Mouse (Mus musculus) CH12.LX (cell line): Measurements from ENCODE around the gene Gpm6a. TPM values are rescaled to one million over a fixed set of nuclear protein-coding genes. Genes with fewer than 3 reads are reported as not detected.

Source experiments
- DNase-seq: peaks from one replicate; pipeline ENCODE4 v3.0.0-alpha.2; 2013; ENCODE audit errors: extremely low read depth
- H3K27ac ChIP-seq: 2 replicates; pipeline ENCODE4 v1.5.1; 2012; ENCODE audit warnings: low read depth, mild to moderate bottlenecking, control low read depth, moderate library complexity; ENCODE audit not compliant: insufficient read depth
- H3K27me3 ChIP-seq: replicated peaks from 2 replicates; pipeline ENCODE3; 2012; ENCODE audit warnings: inconsistent platforms
- H3K36me3 ChIP-seq, 2 experiments: replicated peaks in 1 of 2; 2 replicates each; pipeline versions ENCODE3 to v1.6.1; 2012; ENCODE audit warnings: inconsistent platforms in 1 of 2, low read length in 1 of 2, mild to moderate bottlenecking in 1 of 2, mixed read lengths in 1 of 2, moderate library complexity in 1 of 2; ENCODE audit not compliant: control insufficient read depth in 1 of 2, insufficient read depth in 1 of 2
- H3K4me1 ChIP-seq, 2 experiments: 2 replicates each; pipeline ENCODE4 v1.6.1; 2012; ENCODE audit warnings: inconsistent platforms in 1 of 2, moderate library complexity in 1 of 2; ENCODE audit not compliant: insufficient read depth in 2 of 2, control insufficient read depth in 1 of 2
- H3K4me2 ChIP-seq: 2 replicates; pipeline ENCODE4 v1.6.1; 2012; ENCODE audit warnings: low read depth, mild to moderate bottlenecking, control low read depth; ENCODE audit not compliant: poor library complexity, insufficient read depth, severe bottlenecking
- H3K4me3 ChIP-seq, 3 experiments: fragments of 150-350 bp in 1 of 3; sonication (generic) in 1 of 3; replicated peaks in 1 of 3; 2 replicates each; pipeline versions ENCODE3 to v1.5.1; 2011 to 2012; ENCODE audit warnings: low read depth in 2 of 3, low read length in 2 of 3, mild to moderate bottlenecking in 2 of 3, moderate library complexity in 2 of 3, control low read depth in 1 of 3, improper control_type of control experiment in 1 of 3, inconsistent platforms in 1 of 3, mixed read lengths in 1 of 3; ENCODE audit not compliant: poor library complexity in 1 of 3
- H3K79me2 ChIP-seq: replicated peaks from 2 replicates; pipeline ENCODE4 v1.6.1; 2012; ENCODE audit warnings: mild to moderate bottlenecking, moderate library complexity; ENCODE audit not compliant: control insufficient read depth, poor library complexity, insufficient read depth, severe bottlenecking; ENCODE audit errors: extremely low read depth
- H3K9ac ChIP-seq: 2 replicates; pipeline ENCODE4 v1.6.1; 2012; ENCODE audit warnings: low read depth, mild to moderate bottlenecking, control low read depth, moderate library complexity; ENCODE audit not compliant: insufficient read depth
- H3K9me3 ChIP-seq: replicated peaks from 2 replicates; pipeline ENCODE3; 2012; ENCODE audit warnings: low read length, inconsistent platforms, mixed read lengths
- CHD1 ChIP-seq: IDR thresholded peaks from 2 replicates; pipeline ENCODE4 v1.6.1; 2012; ENCODE audit warnings: low read depth, low read length, improper control_type of control experiment, inconsistent platforms
- CHD2 ChIP-seq: IDR thresholded peaks from 2 replicates; pipeline ENCODE4 v1.6.1; 2011; ENCODE audit warnings: low read length, improper control_type of control experiment
- E2F4 ChIP-seq: IDR thresholded peaks from 2 replicates; pipeline ENCODE4 v1.6.1; 2011; ENCODE audit warnings: low read depth, low read length, improper control_type of control experiment; ENCODE audit not compliant: insufficient replicate concordance
- EP300 ChIP-seq: IDR thresholded peaks from 2 replicates; pipeline ENCODE4 v1.6.1; 2011; ENCODE audit warnings: low read length, improper control_type of control experiment
- HCFC1 ChIP-seq: IDR thresholded peaks from 2 replicates; pipeline ENCODE4 v1.6.1; 2012; ENCODE audit warnings: low read depth, mild to moderate bottlenecking, inconsistent platforms, low read length, improper control_type of control experiment
- MAX ChIP-seq: IDR thresholded peaks from 2 replicates; pipeline ENCODE4 v1.6.1; 2011; ENCODE audit warnings: low read length, improper control_type of control experiment
- MEF2A ChIP-seq: IDR thresholded peaks from 2 replicates; pipeline ENCODE4 v1.6.1; 2014; ENCODE audit warnings: low read depth, mild to moderate bottlenecking, inconsistent platforms, low read length, improper control_type of control experiment, borderline replicate concordance
- MYC ChIP-seq: IDR thresholded peaks from 2 replicates; pipeline ENCODE4 v1.6.1; 2011; ENCODE audit warnings: low read depth, mild to moderate bottlenecking, improper control_type of control experiment, low read length
- PAX5 ChIP-seq: IDR thresholded peaks from 2 replicates; pipeline ENCODE4 v1.6.1; 2012; ENCODE audit warnings: low read length, inconsistent platforms, mixed read lengths
- POLR2AphosphoS2 ChIP-seq: IDR thresholded peaks from 2 replicates; pipeline ENCODE4 v1.6.1; 2011; ENCODE audit warnings: low read depth, low read length, improper control_type of control experiment
- TBP ChIP-seq: conservative IDR thresholded peaks from 2 replicates; pipeline ENCODE4 v1.6.1; 2011; ENCODE audit warnings: low read depth, low read length, improper control_type of control experiment
- TCF12 ChIP-seq: IDR thresholded peaks from 2 replicates; pipeline ENCODE4 v1.6.1; 2014; ENCODE audit warnings: low read depth, mild to moderate bottlenecking, inconsistent platforms, low read length, improper control_type of control experiment
- USF1 ChIP-seq: IDR thresholded peaks from 2 replicates; pipeline ENCODE4 v1.6.1; 2014; ENCODE audit warnings: low read depth, mild to moderate bottlenecking, inconsistent platforms, low read length, improper control_type of control experiment
- ZC3H11A ChIP-seq: IDR thresholded peaks from 2 replicates; pipeline ENCODE4 v1.6.1; 2012; ENCODE audit warnings: low read depth, mild to moderate bottlenecking, inconsistent platforms, low read length, improper control_type of control experiment
- ZMIZ1 ChIP-seq: IDR thresholded peaks from 2 replicates; pipeline ENCODE4 v1.6.1; 2012; ENCODE audit warnings: low read depth, mild to moderate bottlenecking, inconsistent platforms, low read length, improper control_type of control experiment
- ZNF384 ChIP-seq: IDR thresholded peaks from 2 replicates; pipeline ENCODE4 v1.6.1; 2012; ENCODE audit warnings: low read depth, low read length, improper control_type of control experiment, inconsistent platforms
- dilution Hi-C: fragments of 300-500 bp; cut with MboI; formaldehyde crosslinking; loops from 2 replicates; pipeline ENCODE4 v1.14.3; 2020; ENCODE audit warnings: low sequenced_read_pairs; ENCODE audit not compliant: extremely low pct_unique_long_range_greater_than_20kb, extremely low pct_ligation_motif_present
- in situ Hi-C: fragments of 300-500 bp; cut with MboI; formaldehyde crosslinking; loops from 3 replicates; pipeline ENCODE4 v1.14.3; 2019; ENCODE audit warnings: low sequenced_read_pairs, low pct_ligation_motif_present, low pct_unique_long_range_greater_than_20kb, mixed read lengths
- polyA plus RNA-seq: library from polyadenylated mRNA; unstranded; fragments of >175 nt; gene quantifications from 2 replicates; pipeline ENCODE4 v1.2.1, GENCODE M21; 2012; ENCODE audit warnings: low read depth; ENCODE audit not compliant: insufficient read length
- total RNA-seq, 2 experiments: library from RNA; depleted of rRNA; stranded (reverse); fragments of 300-350 nt in 1 of 2; fragments of >200 nt in 1 of 2; gene quantifications; 2 replicates each; pipeline ENCODE4 v1.2.3; 2012 to 2014

The Gpm6a gene
- total and polyA plus RNA-seq, 3 experiments, result 5.5 to 20.5 (median 6.4) TPM

- H3K9me3 ChIP-seq, result peaks cover 3% of the 10 kb centered on the region
- dilution Hi-C loops, result no loop called here
- H3K27ac ChIP-seq, result no peak overlapping the region
- H3K27me3 ChIP-seq, result no peaks in the 10 kb centered on the region
- no peak for DNase-seq
- no peaks in the 10 kb centered on the region for H3K79me2 ChIP-seq
- H3K4me1 ChIP-seq, result no peaks in the 10 kb centered on the region
- in situ Hi-C loops, result no loop called here
- no peak overlapping the region for H3K4me3 ChIP-seq
- TF ChIP-seq EP300 (no peak), TCF12 (no peak), MAX (no peak), POLR2AphosphoS2 (no peak)
- H3K36me3 ChIP-seq, result peaks cover 0 to 3% of the 10 kb centered on the region in 2 experiments
- H3K9ac ChIP-seq, result no peak overlapping the region
- H3K4me2 ChIP-seq, result no peak overlapping the region
Measured at GRCm38 (mm10) chr8:54917710-54918109, 36.9 kb upstream of the Gpm6a start.

GRCm38 (mm10) chr8:54922160-54922855, 32.3 kb upstream of the Gpm6a start:
- H3K27me3 ChIP-seq, result no peaks in the 10 kb centered on the region
- TF ChIP-seq TBP, result no peak
- no peak for TF ChIP-seq POLR2AphosphoS2
- TF ChIP-seq MEF2A, result no peak
- TF ChIP-seq E2F4, result no peak
- no peak for TF ChIP-seq MYC
- no peak for TF ChIP-seq PAX5
- no peak for TF ChIP-seq HCFC1
- no peak for TF ChIP-seq USF1
- TF ChIP-seq ZMIZ1, result no peak
- TF ChIP-seq CHD1, result no peak
- TF ChIP-seq ZC3H11A, result no peak
- TF ChIP-seq ZNF384, result no peak
- TF ChIP-seq CHD2, result no peak

More at GRCm38 (mm10) chr8:54922160-54922855, 32.3 kb upstream of the Gpm6a start:
- Histone ChIP-seq H3K79me2 (no peaks in the 10 kb centered on the region), H3K4me1 (no peaks in the 10 kb centered on the region), H3K9ac (no peak overlapping the region), H3K9me3 (peaks cover 3% of the 10 kb centered on the region), H3K4me2 (no peak overlapping the region), H3K36me3 (peaks cover 0 to 3% of the 10 kb centered on the region in 2 experiments), H3K4me3 (no peak overlapping the region), H3K27ac (no peak overlapping the region)
- in situ Hi-C loops (no loop called here), dilution Hi-C loops (no loop called here)
- DNase-seq, result no peak
